Mouse (Mus musculus) liver, embryonic 14.5 days (tissue): ENCODE results near the gene Serhl. TPM values are rescaled to one million over a fixed set of nuclear protein-coding genes. Genes with fewer than 3 reads are reported as not detected.

Experiments used
- ATAC-seq: fragments of 200-750 bp; cut with Nextera tagmentation; 2 replicates; pipeline ENCODE4 v1.8.0; 2017; ENCODE audit warnings: moderate number of reproducible peaks, mild to moderate bottlenecking, moderate library complexity; ENCODE audit not compliant: insufficient read depth
- DNase-seq, 3 experiments: peaks; one replicate each; pipeline ENCODE4 v3.0.0-alpha.2; 2012 to 2013; ENCODE audit warnings: low read depth in 3 of 3, low spot score in 3 of 3
- H3K27ac ChIP-seq: fragments of 300-500 bp; sonication (generic); 2 replicates; pipeline ENCODE4 v1.5.1; 2014; ENCODE audit warnings: moderate library complexity, mild to moderate bottlenecking, control low read depth, inconsistent platforms
- H3K27me3 ChIP-seq: fragments of 300-500 bp; sonication (generic); 2 replicates; pipeline ENCODE4 v1.6.1; 2014; ENCODE audit warnings: mild to moderate bottlenecking, low read length, moderate library complexity; ENCODE audit not compliant: control insufficient read depth, insufficient read depth
- H3K36me3 ChIP-seq: fragments of 300-500 bp; sonication (generic); replicated peaks from 2 replicates; pipeline ENCODE4 v1.6.1; 2014; ENCODE audit warnings: low read depth; ENCODE audit not compliant: control insufficient read depth, insufficient read depth
- H3K4me1 ChIP-seq, 2 experiments: fragments of 200-500 bp in 1 of 2; fragments of 300-500 bp in 1 of 2; sonication (generic) in 1 of 2; replicated peaks; 2 replicates each; pipeline ENCODE4 v1.6.1; 2012 to 2014; ENCODE audit warnings: antibody characterized with exemption in 1 of 2, inconsistent platforms in 1 of 2, low read length in 1 of 2; ENCODE audit not compliant: control insufficient read depth in 2 of 2, insufficient read depth in 2 of 2
- H3K4me2 ChIP-seq: fragments of 300-500 bp; sonication (generic); 2 replicates; pipeline ENCODE4 v1.6.1; 2014; ENCODE audit warnings: low read depth, mild to moderate bottlenecking, control low read depth, moderate library complexity
- H3K4me3 ChIP-seq, 2 experiments: fragments of 200-500 bp in 1 of 2; fragments of 300-500 bp in 1 of 2; sonication (generic) in 1 of 2; 2 replicates each; pipeline ENCODE4 v1.5.1; 2012 to 2014; ENCODE audit warnings: low read depth in 2 of 2, low read length in 2 of 2, mild to moderate bottlenecking in 2 of 2, control low read depth in 1 of 2, inconsistent platforms in 1 of 2, moderate library complexity in 1 of 2; ENCODE audit not compliant: insufficient read depth in 1 of 2
- H3K9ac ChIP-seq: fragments of 300-500 bp; sonication (generic); replicated peaks from 2 replicates; pipeline ENCODE4 v1.6.1; 2014; ENCODE audit warnings: mild to moderate bottlenecking, control low read depth, moderate library complexity
- H3K9me3 ChIP-seq: fragments of 300-500 bp; sonication (generic); 2 replicates; pipeline ENCODE4 v1.6.1; 2016; ENCODE audit warnings: low read length, mixed read lengths; ENCODE audit not compliant: control insufficient read depth
- CTCF ChIP-seq: IDR thresholded peaks from 2 replicates; pipeline ENCODE4 v1.5.1; 2016; ENCODE audit warnings: antibody characterized with exemption, low read depth, control low read depth
- EP300 ChIP-seq: IDR thresholded peaks from 2 replicates; pipeline ENCODE4 v1.6.1; 2016; ENCODE audit warnings: antibody characterized with exemption, low read depth
- WGBS: fragments of 180-500 bp; shearing (Covaris S2); extraction: QIAGEN DNeasy Blood & Tissue Kit; methylation state at CpG from one replicate; pipeline ENCODE4 v1.1.7; 2014; ENCODE audit not compliant: insufficient replicate concordance; 5-methylcytosine and 5-hydroxymethylcytosine counted together
- polyA plus RNA-seq, 2 experiments: library from polyadenylated mRNA; depleted of rRNA in 1 of 2; stranded (reverse) in 1 of 2; unstranded in 1 of 2; fragments of >200 nt; fragmentation: Nextera tagmentation in 1 of 2; extraction: Ambion mirVana in 1 of 2; gene quantifications; 2 replicates each; pipeline versions ENCODE4 v1.2.1 to v1.2.3; 2012 to 2014

Gene Serhl
- polyA plus RNA-seq, 2 experiments, result 12.4 to 14.8 TPM

- Histone ChIP-seq H3K9ac (no peak overlapping the region), H3K4me3 (no peak overlapping the region), H3K4me1 (peaks cover 0 to 6% of the 10 kb centered on the region in 2 experiments; a peak in 3 of 4 replicates), H3K4me2 (no peak overlapping the region), H3K9me3 (no peaks in the 10 kb centered on the region), H3K36me3 (peaks cover 61% of the 10 kb centered on the region), H3K27ac (no peak overlapping the region), H3K27me3 (no peaks in the 10 kb centered on the region)
- WGBS, result 90% methylated on average over 7 of the region's 7 CpGs
- no peak for ATAC-seq
- no peak for TF ChIP-seq CTCF
- no peak for TF ChIP-seq EP300
- no peak for DNase-seq
Observed at GRCm38 (mm10) chr15:83154309-83154708, 65.0 kb downstream of the Serhl start.

GRCm38 (mm10) chr15:83155672-83156419 is 66.5 kb downstream of the Serhl start:
- ATAC-seq (no peak), DNase-seq (no peak)
- Histone ChIP-seq H3K27me3 (no peaks in the 10 kb centered on the region), H3K4me1 (no peaks in the 10 kb centered on the region), H3K9me3 (no peaks in the 10 kb centered on the region), H3K36me3 (peaks cover 77% of the 10 kb centered on the region), H3K4me3 (no peak overlapping the region), H3K4me2 (no peak overlapping the region), H3K9ac (no peak overlapping the region), H3K27ac (no peak overlapping the region)
- no peak for TF ChIP-seq CTCF
- no peak for TF ChIP-seq EP300
- 66% methylated on average over 6 of the region's 6 CpGs for WGBS

DNA sequence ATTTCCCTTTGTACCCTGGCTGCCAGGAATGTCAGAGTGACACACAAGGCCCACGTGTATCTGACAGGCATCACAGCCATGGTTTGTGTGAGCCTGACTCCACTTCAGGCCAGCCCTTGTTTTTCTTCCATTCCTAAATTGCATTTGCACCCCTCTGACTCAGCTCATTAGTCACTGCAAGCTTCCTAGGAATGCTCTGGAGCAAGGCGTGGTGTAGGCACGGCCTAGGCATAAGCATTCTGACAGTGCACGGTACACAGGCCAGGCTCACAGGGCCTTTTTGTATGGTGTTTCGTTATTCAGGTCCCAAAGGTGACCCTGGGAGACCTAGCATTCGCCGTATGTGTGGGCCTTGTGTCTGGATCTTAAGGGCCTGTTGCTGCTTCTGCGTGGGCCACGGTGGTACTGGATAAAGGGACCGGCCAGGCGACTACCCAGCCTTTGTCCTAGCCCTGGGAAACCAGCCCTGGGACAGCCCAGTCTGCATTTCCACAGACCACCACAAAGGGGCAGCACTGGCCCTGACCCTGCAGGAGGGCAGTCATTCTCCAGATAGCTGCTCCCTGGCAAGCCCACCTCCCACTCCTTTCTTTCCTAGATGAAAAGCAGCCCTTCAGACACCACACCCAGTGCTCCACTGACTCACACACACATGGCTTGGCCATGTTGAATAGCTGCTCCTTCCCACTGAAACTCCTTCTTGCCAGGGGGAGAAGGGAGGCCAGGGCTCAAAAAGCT is 67.8 kb downstream of the Serhl start:
- H3K27ac ChIP-seq, result no peak overlapping the region
- no peak for TF ChIP-seq EP300
- TF ChIP-seq CTCF, result peak; percentile 93
- H3K9me3 ChIP-seq, result no peaks in the 10 kb centered on the region
- no peak for DNase-seq
- H3K4me3 ChIP-seq, result no peak overlapping the region
- H3K36me3 ChIP-seq, result peaks cover 89% of the 10 kb centered on the region
- no peak overlapping the region for H3K9ac ChIP-seq
- 78% methylated on average over 11 of the region's 11 CpGs for WGBS
- no peak for ATAC-seq
- H3K27me3 ChIP-seq, result no peaks in the 10 kb centered on the region
- no peak overlapping the region for H3K4me2 ChIP-seq
- H3K4me1 ChIP-seq, result no peaks in the 10 kb centered on the region

GRCm38 (mm10) chr15:83157667-83158064 is 68.4 kb downstream of the Serhl start:
- 86% methylated on average over 6 of the region's 6 CpGs for WGBS
- H3K9ac ChIP-seq, result no peak overlapping the region
- DNase-seq (no peak), ATAC-seq (no peak)
- TF ChIP-seq CTCF (no peak), EP300 (no peak)
- H3K36me3 ChIP-seq, result peaks cover 95% of the 10 kb centered on the region
- H3K4me3 ChIP-seq, result no peak overlapping the region
- no peaks in the 10 kb centered on the region for H3K27me3 ChIP-seq
- H3K27ac ChIP-seq, result no peak overlapping the region
- H3K9me3 ChIP-seq, result no peaks in the 10 kb centered on the region
- peaks cover 0 to 4% of the 10 kb centered on the region in 2 experiments; a peak in 1 of 4 replicates for H3K4me1 ChIP-seq
- no peak overlapping the region for H3K4me2 ChIP-seq

DNA sequence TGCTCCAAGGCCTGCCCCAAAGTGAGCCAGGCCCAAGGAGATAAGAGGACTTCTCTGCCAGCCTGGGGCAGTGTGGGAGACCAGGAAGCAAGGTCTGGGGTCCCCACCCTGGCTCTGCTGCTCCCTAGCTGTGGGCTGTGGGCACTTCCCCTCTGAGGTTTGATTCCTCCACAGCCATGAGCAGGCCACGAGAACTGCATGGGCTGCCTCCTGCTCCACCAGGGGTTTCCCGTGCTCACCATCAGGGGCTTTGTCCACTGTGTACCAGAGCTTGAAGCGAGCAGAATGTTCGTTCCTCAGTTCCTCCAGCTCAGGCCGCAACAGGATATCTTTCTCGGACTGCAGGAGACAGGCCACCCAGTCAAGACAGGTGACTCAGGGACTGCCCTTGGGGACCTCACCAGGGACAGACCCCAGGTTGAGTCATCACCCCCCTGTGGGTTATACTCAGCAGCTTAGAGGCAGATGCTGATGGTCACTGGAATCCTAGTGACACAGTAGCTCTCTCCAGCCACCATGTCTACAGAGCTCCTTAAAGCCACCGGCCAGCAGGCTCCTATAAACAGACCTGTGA is 69.4 kb downstream of the Serhl start:
- H3K27me3 ChIP-seq, result no peaks in the 10 kb centered on the region
- H3K9me3 ChIP-seq, result no peaks in the 10 kb centered on the region
- no peak overlapping the region for H3K9ac ChIP-seq
- no peak overlapping the region for H3K4me3 ChIP-seq
- H3K4me2 ChIP-seq, result no peak overlapping the region
- H3K4me1 ChIP-seq, result peaks cover 0 to 5% of the 10 kb centered on the region in 2 experiments; a peak in 1 of 4 replicates
- ATAC-seq, result no peak
- DNase-seq, result no peak
- H3K36me3 ChIP-seq, result peaks cover 96% of the 10 kb centered on the region
- no peak overlapping the region for H3K27ac ChIP-seq
- WGBS, result 81% methylated on average over 7 of the region's 7 CpGs
- TF ChIP-seq CTCF, result 0 out of 2 replicates have a peak, but pooled peaks have one; percentile 27
- TF ChIP-seq EP300, result no peak
